Mouse (Mus musculus): ENCODE results near the gene Iqschfp. TPM values are rescaled to one million over a fixed set of nuclear protein-coding genes. Genes with fewer than 3 reads are reported as not detected.

The Iqschfp gene
- polyA plus RNA-seq, 1 experiment from 2014 or later, result not detected

GRCm38 (mm10) chr3:68534571-68535051, 642.6 kb downstream of the Iqschfp start:
- 0 out of 2 replicates have a peak, but pooled peaks cover 8% of the 10 kb centered on the region for H3K4me1 ChIP-seq (ENCODE audit: insufficient read depth, low read depth, low read length)
- ATAC-seq (peak; percentile 98), DNase-seq (ENCODE audit: low spot score) (peak; percentile 88)
- peak overlapping the region; percentile 74 for H3K27ac ChIP-seq (ENCODE audit: low read length)
- no peak overlapping the region for H3K4me3 ChIP-seq (ENCODE audit: low read depth, low read length)
- H3K27me3 ChIP-seq (replicated peaks; ENCODE audit: insufficient read depth, low read length), result no peaks in the 10 kb centered on the region
- 25% methylated on average over 4 of the region's 7 CpGs for WGBS
- no peaks in the 10 kb centered on the region for H3K36me3 ChIP-seq (ENCODE audit: insufficient read depth, low read length)
- no peak overlapping the region for H3K9ac ChIP-seq (replicated peaks; ENCODE audit: low read depth)
- no peak for TF ChIP-seq CTCF (IDR thresholded peaks at IDR 0.05)
- TF ChIP-seq EP300 (IDR thresholded peaks at IDR 0.05), result peak; percentile 62
- no peak overlapping the region for H3K4me2 ChIP-seq (replicated peaks; ENCODE audit: low read depth, low read length)
- H3K9me3 ChIP-seq (ENCODE audit: low read length), result no peaks in the 10 kb centered on the region

DNA sequence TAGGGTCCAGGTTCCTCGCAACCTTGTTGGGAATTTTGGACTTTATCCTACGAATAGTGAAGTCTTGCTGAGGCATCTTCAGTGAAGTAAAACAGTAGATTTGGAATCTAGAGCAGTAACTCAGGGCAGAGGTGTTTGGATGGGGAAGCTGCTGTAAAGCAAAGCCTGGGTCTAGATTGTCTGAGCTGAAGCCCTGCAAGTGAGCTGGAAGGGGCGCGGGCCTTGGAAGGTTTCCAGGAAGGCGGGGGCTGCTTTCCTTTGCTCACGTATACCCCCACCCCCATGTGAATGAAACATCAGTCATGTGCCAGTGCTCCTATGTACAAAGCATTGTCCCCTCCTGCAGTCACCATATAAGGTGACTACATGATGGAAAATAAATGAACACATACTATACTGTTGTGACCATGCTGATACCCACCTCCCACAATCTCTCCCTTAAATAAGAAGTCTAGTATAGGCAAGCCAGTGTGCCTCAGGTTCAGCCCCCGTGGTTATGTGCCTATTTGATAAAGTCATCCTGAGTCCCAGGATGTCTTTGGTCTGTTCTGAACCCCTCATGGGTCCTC, 643.2 kb downstream of the Iqschfp start:
- Histone ChIP-seq H3K27me3 (replicated peaks; ENCODE audit: insufficient read depth, low read length) (no peaks in the 10 kb centered on the region), H3K9ac (replicated peaks; ENCODE audit: low read depth) (no peak overlapping the region), H3K4me1 (ENCODE audit: insufficient read depth, low read depth, low read length) (0 out of 2 replicates have a peak, but pooled peaks cover 8% of the 10 kb centered on the region), H3K4me3 (ENCODE audit: low read depth, low read length) (no peak overlapping the region), H3K36me3 (ENCODE audit: insufficient read depth, low read length) (no peaks in the 10 kb centered on the region), H3K27ac (ENCODE audit: low read length) (peak overlapping the region; percentile 74), H3K4me2 (replicated peaks; ENCODE audit: low read depth, low read length) (no peak overlapping the region), H3K9me3 (ENCODE audit: low read length) (no peaks in the 10 kb centered on the region)
- DNase-seq (ENCODE audit: low spot score) (no peak), ATAC-seq (no peak)
- WGBS, result 52% methylated on average over 7 of the region's 7 CpGs
- TF ChIP-seq CTCF (IDR thresholded peaks at IDR 0.05) (no peak), EP300 (IDR thresholded peaks at IDR 0.05) (no peak)

GRCm38 (mm10) chr3:68536071-68536470, 644.0 kb downstream of the Iqschfp start:
- no peak overlapping the region for H3K27ac ChIP-seq (ENCODE audit: low read length)
- 23% methylated on average over 3 of the region's 3 CpGs for WGBS

DNA sequence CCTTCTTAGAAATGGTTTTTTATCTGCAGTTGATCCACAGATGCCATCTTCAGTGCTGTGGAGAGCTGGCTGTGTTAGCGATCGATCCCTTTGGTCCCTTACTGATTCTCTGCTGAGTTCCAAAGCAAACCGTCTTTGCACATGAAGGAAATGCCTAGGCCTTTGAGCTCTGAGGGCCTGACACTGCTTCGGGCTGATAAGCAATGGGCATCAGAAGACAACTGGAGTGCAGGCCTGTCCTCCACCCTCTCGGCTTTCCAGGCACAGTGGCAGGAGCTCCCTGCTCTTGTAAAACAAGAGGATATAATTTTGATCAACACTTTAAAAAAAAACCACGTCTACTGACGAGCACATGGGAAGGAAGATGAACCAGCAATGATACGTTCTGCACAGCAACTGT, 649.7 kb downstream of the Iqschfp start:
- H3K4me3 ChIP-seq (ENCODE audit: low read depth, low read length), result no peak overlapping the region
- ATAC-seq, result no peak
- 88% methylated on average over 8 of the region's 8 CpGs for WGBS

More at GRCm38 (mm10) chr3:68536071-68536470, 644.0 kb downstream of the Iqschfp start:
- no peak for TF ChIP-seq CTCF (IDR thresholded peaks at IDR 0.05)
- TF ChIP-seq EP300 (IDR thresholded peaks at IDR 0.05), result no peak
- Histone ChIP-seq H3K9ac (replicated peaks; ENCODE audit: low read depth) (no peak overlapping the region), H3K27me3 (replicated peaks; ENCODE audit: insufficient read depth, low read length) (no peaks in the 10 kb centered on the region), H3K9me3 (ENCODE audit: low read length) (no peaks in the 10 kb centered on the region), H3K4me3 (ENCODE audit: low read depth, low read length) (no peak overlapping the region), H3K4me2 (replicated peaks; ENCODE audit: low read depth, low read length) (no peak overlapping the region), H3K4me1 (ENCODE audit: insufficient read depth, low read depth, low read length) (0 out of 2 replicates have a peak, but pooled peaks cover 8% of the 10 kb centered on the region), H3K36me3 (ENCODE audit: insufficient read depth, low read length) (no peaks in the 10 kb centered on the region)
- ATAC-seq, result no peak
- no peak for DNase-seq (ENCODE audit: low spot score)

DNA sequence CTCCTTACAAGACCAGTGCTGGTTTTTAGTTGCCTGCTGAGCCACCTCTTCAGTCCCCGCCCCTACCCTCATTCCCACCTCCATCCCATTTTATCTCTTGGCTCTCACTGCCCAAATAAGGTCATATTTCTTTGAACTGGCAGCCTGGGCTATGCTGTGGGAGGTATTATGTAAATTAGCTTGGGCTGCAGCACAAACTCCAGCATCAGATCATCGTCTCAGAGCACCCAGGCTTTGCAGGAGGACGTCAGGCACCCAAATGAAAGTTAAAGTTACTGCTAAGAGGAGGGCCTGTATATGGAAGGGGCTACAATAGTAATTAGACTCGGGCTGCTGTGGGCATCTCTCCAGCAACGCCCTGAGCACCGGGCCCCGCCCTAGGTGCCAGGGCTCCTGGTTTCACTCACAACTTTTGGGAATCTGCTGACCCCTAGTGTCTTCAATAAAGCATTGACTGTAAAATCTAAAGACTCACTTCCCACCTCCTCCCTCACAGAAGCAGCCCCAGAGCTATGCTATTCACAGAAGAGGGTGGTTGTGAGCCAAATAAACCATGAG, 651.0 kb downstream of the Iqschfp start:
- WGBS, result 3% methylated on average over 7 of the region's 7 CpGs

More for the DNA sequence above, 649.7 kb downstream of the Iqschfp start:
- TF ChIP-seq CTCF (IDR thresholded peaks at IDR 0.05), result no peak
- no peak for TF ChIP-seq EP300 (IDR thresholded peaks at IDR 0.05)
- no peaks in the 10 kb centered on the region for H3K36me3 ChIP-seq (ENCODE audit: insufficient read depth, low read length)
- no peak overlapping the region for H3K9ac ChIP-seq (replicated peaks; ENCODE audit: low read depth)
- no peaks in the 10 kb centered on the region for H3K9me3 ChIP-seq (ENCODE audit: low read length)
- H3K4me2 ChIP-seq (replicated peaks; ENCODE audit: low read depth, low read length), result no peak overlapping the region
- no peak overlapping the region for H3K27ac ChIP-seq (ENCODE audit: low read length)
- no peaks in the 10 kb centered on the region for H3K27me3 ChIP-seq (replicated peaks; ENCODE audit: insufficient read depth, low read length)
- no peak for DNase-seq (ENCODE audit: low spot score)
- H3K4me1 ChIP-seq (ENCODE audit: insufficient read depth, low read depth, low read length), result no peaks in the 10 kb centered on the region

DNA sequence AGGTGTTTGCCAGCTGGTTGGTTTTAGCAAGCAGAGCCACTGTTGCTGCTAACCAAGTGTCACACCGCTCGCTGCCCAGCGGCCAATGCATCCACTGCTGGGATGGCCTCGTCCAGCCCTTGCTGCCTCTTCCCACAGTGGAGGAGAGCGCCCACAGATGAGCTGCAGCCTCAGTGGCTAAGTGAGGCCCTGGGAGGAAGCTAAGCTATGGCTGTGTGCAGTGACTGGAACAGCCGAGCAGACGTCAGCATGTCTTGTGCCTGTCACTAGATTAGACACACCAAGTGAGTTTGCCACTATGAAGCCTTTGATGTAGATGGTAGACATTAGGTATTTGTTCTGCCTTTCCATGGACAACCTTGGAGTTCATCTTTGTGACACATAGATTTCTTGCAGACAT, 652.8 kb downstream of the Iqschfp start:
- Histone ChIP-seq H3K27me3 (replicated peaks; ENCODE audit: insufficient read depth, low read length) (no peaks in the 10 kb centered on the region), H3K4me3 (ENCODE audit: low read depth, low read length) (no peak overlapping the region), H3K27ac (ENCODE audit: low read length) (no peak overlapping the region), H3K4me2 (replicated peaks; ENCODE audit: low read depth, low read length) (no peak overlapping the region), H3K9ac (replicated peaks; ENCODE audit: low read depth) (no peak overlapping the region), H3K9me3 (ENCODE audit: low read length) (no peaks in the 10 kb centered on the region), H3K36me3 (ENCODE audit: insufficient read depth, low read length) (no peaks in the 10 kb centered on the region), H3K4me1 (ENCODE audit: insufficient read depth, low read depth, low read length) (no peaks in the 10 kb centered on the region)
- 78% methylated on average over 7 of the region's 7 CpGs for WGBS
- ATAC-seq (no peak), DNase-seq (ENCODE audit: low spot score) (no peak)
- TF ChIP-seq EP300 (IDR thresholded peaks at IDR 0.05) (no peak), CTCF (IDR thresholded peaks at IDR 0.05) (no peak)

More for the DNA sequence above, 651.0 kb downstream of the Iqschfp start:
- no peak overlapping the region for H3K27ac ChIP-seq (ENCODE audit: low read length)
- no peaks in the 10 kb centered on the region for H3K9me3 ChIP-seq (ENCODE audit: low read length)
- TF ChIP-seq EP300 (IDR thresholded peaks at IDR 0.05) (0 out of 2 replicates have a peak, but pooled peaks have one; percentile 32), CTCF (IDR thresholded peaks at IDR 0.05) (peak; percentile 77)
- H3K4me2 ChIP-seq (replicated peaks; ENCODE audit: low read depth, low read length), result peak overlapping the region; percentile 53
- peak overlapping the region; percentile 33; the same call in 1 of the 2 replicates for H3K4me3 ChIP-seq (ENCODE audit: low read depth, low read length)
- no peaks in the 10 kb centered on the region for H3K36me3 ChIP-seq (ENCODE audit: insufficient read depth, low read length)
- ATAC-seq (peak; percentile 87), DNase-seq (ENCODE audit: low spot score) (peak; percentile 91)
- H3K9ac ChIP-seq (replicated peaks; ENCODE audit: low read depth), result no peak overlapping the region
- no peaks in the 10 kb centered on the region for H3K27me3 ChIP-seq (replicated peaks; ENCODE audit: insufficient read depth, low read length)
- H3K4me1 ChIP-seq (ENCODE audit: insufficient read depth, low read depth, low read length), result no peaks in the 10 kb centered on the region

Data from lung, postnatal 0 days (tissue).